Comparison of ENCODE assay signal across 7 mouse cellular contexts in the genomic region with DNA sequence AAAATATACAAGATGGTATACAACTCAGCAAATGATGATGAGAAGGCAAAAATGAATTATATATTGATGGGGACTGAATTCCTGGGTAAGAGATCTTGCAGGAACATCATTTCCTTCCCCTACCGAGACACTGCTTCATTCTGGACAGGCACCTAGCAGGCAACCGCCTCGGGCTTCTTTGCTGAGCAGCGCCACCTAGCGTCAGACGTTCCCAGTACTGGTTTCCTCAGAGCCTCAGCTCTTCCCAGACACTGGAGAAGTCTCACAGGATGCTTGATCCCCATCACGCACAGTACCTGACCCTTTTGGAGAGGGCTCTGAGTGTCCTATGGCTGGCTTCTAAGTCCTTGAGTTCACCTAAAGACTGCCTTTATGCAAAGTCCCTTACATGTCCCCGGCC.
A peak's percentile ranks its signal among the peaks of the same experiment; 100 is the strongest.
DNase-seq lines count a peak whose midpoint lies in the region; ATAC-seq and TF ChIP-seq lines count a peak whose summit lies in the region.

No protein-coding gene starts in this region.

- H3K4me1 ChIP-seq in kidney, adult 2 months (ENCODE audit: control insufficient read depth, insufficient read depth, low read length) = no peaks in the 10 kb centered on the region
- no peaks in the 10 kb centered on the region for H3K4me1 ChIP-seq in midbrain, embryonic 16.5 days (ENCODE audit: control insufficient read depth, insufficient read depth, low read length)
- H3K4me1 ChIP-seq in spleen, adult 2 months (ENCODE audit: control insufficient read depth, insufficient read depth, insufficient read length) = no peaks in the 10 kb centered on the region

- no peak overlapping the region for H3K9ac ChIP-seq in midbrain, embryonic 16.5 days (ENCODE audit: low read depth, low read length)

- H3K4me2 ChIP-seq in midbrain, embryonic 16.5 days (ENCODE audit: low read length) = no peak overlapping the region

- WGBS in kidney, adult 2 months = 15% methylated on average over 8 of the region's 8 CpGs
- 15% methylated on average over 8 of the region's 8 CpGs for WGBS in midbrain, embryonic 16.5 days
- WGBS in spleen, adult 2 months = 14% methylated on average over 8 of the region's 8 CpGs

- no peak overlapping the region for H3K4me3 ChIP-seq in kidney, adult 2 months (ENCODE audit: insufficient read depth, low read depth, low read length)
- no peak overlapping the region for H3K4me3 ChIP-seq in midbrain, embryonic 16.5 days (ENCODE audit: low read depth, low read length)
- no peak overlapping the region for H3K4me3 ChIP-seq in spleen, adult 2 months (ENCODE audit: extremely low read depth, insufficient read depth, insufficient read length)

- H3K27ac ChIP-seq in kidney, adult 2 months (ENCODE audit: insufficient read depth, low read depth, low read length) = no peak overlapping the region
- H3K27ac ChIP-seq in midbrain, embryonic 16.5 days (ENCODE audit: low read length) = no peak overlapping the region
- H3K27ac ChIP-seq in spleen, adult 2 months (ENCODE audit: insufficient read depth, low read length) = no peak overlapping the region

- peak; percentile 87 for TF ChIP-seq CTCF in kidney, adult 2 months (conservative IDR thresholded peaks at IDR 0.05; ENCODE audit: insufficient read depth, insufficient read length, low read depth, low read length)
- TF ChIP-seq CTCF in spleen, adult 2 months (IDR thresholded peaks at IDR 0.05; ENCODE audit: extremely low read depth, insufficient read depth, insufficient read length, insufficient replicate concordance) = peak; percentile 38; the same call in 1 of the 2 replicates

- no peaks in the 10 kb centered on the region for H3K9me3 ChIP-seq in midbrain, embryonic 16.5 days (replicated peaks; ENCODE audit: control insufficient read depth, low read length, poor library complexity, severe bottlenecking)

- H3K27me3 ChIP-seq in kidney, adult 2 months (replicated peaks; ENCODE audit: control insufficient read depth, insufficient read depth, low read length) = no peaks in the 10 kb centered on the region
- H3K27me3 ChIP-seq in midbrain, embryonic 16.5 days (ENCODE audit: control insufficient read depth, insufficient read depth, low read depth, low read length) = no peaks in the 10 kb centered on the region
- H3K27me3 ChIP-seq in spleen, adult 2 months (ENCODE audit: control insufficient read depth, insufficient read depth, low read length) = no peaks in the 10 kb centered on the region

- TF ChIP-seq POLR2A in kidney, adult 2 months (IDR thresholded peaks at IDR 0.05; ENCODE audit: low read depth, low read length) = no peak
- TF ChIP-seq POLR2A in spleen, adult 2 months (IDR thresholded peaks at IDR 0.05; ENCODE audit: low read depth, low read length) = no peak

- H3K36me3 ChIP-seq in kidney, adult 2 months (ENCODE audit: control insufficient read depth, insufficient read depth, low read length) = no peaks in the 10 kb centered on the region
- H3K36me3 ChIP-seq in midbrain, embryonic 16.5 days (ENCODE audit: control insufficient read depth, insufficient read depth, low read length) = no peaks in the 10 kb centered on the region
- no peaks in the 10 kb centered on the region for H3K36me3 ChIP-seq in spleen, adult 2 months (ENCODE audit: control insufficient read depth, insufficient read depth, low read length)

- peak; percentile 69 for ATAC-seq in midbrain, embryonic 16.5 days

- intact Hi-C loops in left cerebral cortex, postnatal 4 days (cut with DNase I) = loop anchor here (1.0 to 10.0 kb wide), 3 partner anchors 85 to 456 kb away; a partner anchor contains a TSS

- peak; percentile 87 to 91 for DNase-seq in adrenal gland, postnatal 36 days
- peak; percentile 91 for DNase-seq in embryo, embryonic 10.5 days (ENCODE audit: low spot score)
- peak; percentile 74 to 86 for DNase-seq in gastrocnemius, postnatal 4 days (ENCODE audit: low spot score in 2 of 2)
- peak; percentile 78 for DNase-seq in kidney, adult 2 months
- DNase-seq in left cerebral cortex, postnatal 4 days = peak; percentile 87
- peak in 1 of 2 experiments; percentile 24 for DNase-seq in spleen, adult 2 months (ENCODE audit: low read depth in 1 of 2, low spot score in 2 of 2)
